Mouse (Mus musculus) heart, embryonic 12.5 days (tissue): ENCODE measurements around the gene Trmu. TPM values are rescaled to one million over a fixed set of nuclear protein-coding genes. Genes with fewer than 3 reads are reported as not detected.
"Not testable (repeated sequence)": the region's sequence is repeated elsewhere in the genome, so short reads cannot be mapped to it uniquely, and the experiment has no call there.

ENCODE experiments used
- ATAC-seq: fragments of 200-750 bp; cut with Nextera tagmentation; 2 replicates; pipeline ENCODE4 v1.8.0; 2017; ENCODE audit warnings: moderate TSS enrichment, moderate library complexity; ENCODE audit not compliant: insufficient number of reproducible peaks, low FRiP score
- H3K27ac ChIP-seq: fragments of 300-500 bp; sonication (generic); 2 replicates; pipeline ENCODE4 v1.5.1; 2016; ENCODE audit warnings: mild to moderate bottlenecking, moderate library complexity; ENCODE audit not compliant: poor library complexity, severe bottlenecking
- H3K27me3 ChIP-seq: fragments of 300-500 bp; sonication (generic); replicated peaks from 2 replicates; pipeline ENCODE4 v1.6.1; 2016; ENCODE audit warnings: mild to moderate bottlenecking, moderate library complexity
- H3K36me3 ChIP-seq: fragments of 300-500 bp; sonication (generic); 2 replicates; pipeline ENCODE4 v1.6.1; 2016; ENCODE audit warnings: mild to moderate bottlenecking, moderate library complexity
- H3K4me1 ChIP-seq: fragments of 300-500 bp; sonication (generic); replicated peaks from 2 replicates; pipeline ENCODE4 v1.6.1; 2016; ENCODE audit warnings: mild to moderate bottlenecking
- H3K4me2 ChIP-seq: fragments of 300-500 bp; sonication (generic); 2 replicates; pipeline ENCODE4 v1.6.1; 2016; ENCODE audit warnings: mild to moderate bottlenecking, moderate library complexity
- H3K4me3 ChIP-seq: fragments of 300-500 bp; sonication (generic); 2 replicates; pipeline ENCODE4 v1.5.1; 2016; ENCODE audit warnings: mild to moderate bottlenecking
- H3K9ac ChIP-seq: fragments of 300-500 bp; sonication (generic); 2 replicates; pipeline ENCODE4 v1.6.1; 2016; ENCODE audit warnings: mild to moderate bottlenecking, moderate library complexity
- H3K9me3 ChIP-seq: fragments of 300-500 bp; sonication (generic); replicated peaks from 2 replicates; pipeline ENCODE4 v1.6.1; 2016; ENCODE audit warnings: mild to moderate bottlenecking, moderate library complexity
- WGBS: fragments of 180-500 bp; shearing (Covaris S2); methylation state at CpG from one replicate; pipeline ENCODE4 v1.1.7; 2016; 5-methylcytosine and 5-hydroxymethylcytosine counted together
- polyA plus RNA-seq: library from polyadenylated mRNA; unstranded; fragments of >200 nt; fragmentation: Nextera tagmentation; extraction: Ambion mirVana; gene quantifications from 2 replicates; pipeline ENCODE4 v1.2.1, GENCODE M21; 2016

The Trmu gene
- polyA plus RNA-seq, 1 experiment from 2014 or later = 30.1 TPM

DNA sequence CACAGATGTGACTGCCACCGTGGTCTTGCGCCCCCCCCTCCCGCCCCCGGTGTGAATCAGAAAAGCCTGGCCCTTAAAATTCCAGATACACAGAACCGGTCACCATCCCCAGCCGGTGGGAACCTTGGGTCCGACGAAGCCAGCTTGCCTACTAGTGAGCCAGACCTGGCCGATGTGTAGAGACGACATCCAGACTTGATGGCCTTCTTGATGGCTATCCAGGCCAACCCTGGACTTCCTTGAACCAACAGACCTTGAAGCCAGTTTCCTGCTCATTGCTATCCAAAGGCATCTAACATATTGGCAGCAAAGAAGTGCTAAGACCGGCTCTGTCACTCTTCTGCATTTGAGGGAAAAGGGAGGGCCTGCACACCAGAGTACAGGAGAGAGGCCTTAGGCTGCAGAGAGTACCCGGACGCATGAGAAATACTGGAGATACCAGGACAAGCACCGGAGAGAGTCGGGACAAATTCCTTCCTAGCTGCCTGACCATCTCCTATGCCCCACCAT lies 20.1 kb upstream of the Trmu start:
- Histone ChIP-seq H3K4me1 (peaks cover 20% of the 10 kb centered on the region), H3K27me3 (no peaks in the 10 kb centered on the region), H3K9ac (peak overlapping the region; percentile 67), H3K9me3 (no peaks in the 10 kb centered on the region), H3K4me2 (peak overlapping the region; percentile 89), H3K36me3 (peaks cover 25% of the 10 kb centered on the region), H3K4me3 (peak overlapping the region; percentile 96), H3K27ac (peak overlapping the region; percentile 39; the same call in 1 of the 2 replicates)
- 0 out of 2 replicates have a peak, but pooled peaks have one; percentile 16 for ATAC-seq
- 10% methylated on average over 15 of the region's 15 CpGs for WGBS

DNA sequence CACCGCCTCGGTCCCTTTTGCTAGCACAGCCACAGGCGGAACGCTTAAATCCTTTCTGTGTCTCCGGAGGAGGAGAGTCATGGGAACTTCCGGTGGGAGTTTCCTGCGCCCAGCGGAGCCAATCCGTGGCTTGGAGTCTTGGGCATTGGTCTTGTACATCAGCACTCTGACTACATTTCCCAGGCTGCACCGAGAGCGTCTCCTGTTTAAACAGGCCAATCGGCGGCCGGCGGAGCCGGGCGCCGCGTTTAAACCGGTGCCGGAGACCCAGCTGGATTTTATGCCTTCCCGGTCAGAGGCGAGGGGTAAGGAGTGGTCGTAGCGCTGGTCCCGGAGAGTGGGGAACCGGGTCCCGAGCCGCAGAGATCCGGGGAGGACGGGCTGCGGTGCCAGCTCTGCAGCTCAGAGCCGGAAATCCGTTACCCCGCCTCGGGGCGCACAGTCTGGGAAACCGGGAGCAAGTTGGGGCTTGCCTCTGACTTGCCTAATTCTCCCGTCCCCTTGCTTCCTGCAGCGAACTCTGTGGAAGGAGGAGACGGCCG lies 19.6 kb upstream of the Trmu start, which contains the start of gene Gtse1:
TSS of gene Gtse1 (plus strand) at position 256 of the 542 bp plus-strand sequence.
- Histone ChIP-seq H3K36me3 (peaks cover 31% of the 10 kb centered on the region), H3K9ac (peak within 1 kb of the TSS; percentile 86), H3K27me3 (no peaks in the 10 kb centered on the region), H3K4me1 (peaks cover 20% of the 10 kb centered on the region), H3K4me2 (peak within 1 kb of the TSS; percentile 89), H3K4me3 (peak within 1 kb of the TSS; percentile 96), H3K27ac (peak within 1 kb of the TSS; percentile 55), H3K9me3 (no peaks in the 10 kb centered on the region)
- peak; percentile 96 for ATAC-seq
- under 1% methylated on average over 42 of the region's 42 CpGs for WGBS

DNA sequence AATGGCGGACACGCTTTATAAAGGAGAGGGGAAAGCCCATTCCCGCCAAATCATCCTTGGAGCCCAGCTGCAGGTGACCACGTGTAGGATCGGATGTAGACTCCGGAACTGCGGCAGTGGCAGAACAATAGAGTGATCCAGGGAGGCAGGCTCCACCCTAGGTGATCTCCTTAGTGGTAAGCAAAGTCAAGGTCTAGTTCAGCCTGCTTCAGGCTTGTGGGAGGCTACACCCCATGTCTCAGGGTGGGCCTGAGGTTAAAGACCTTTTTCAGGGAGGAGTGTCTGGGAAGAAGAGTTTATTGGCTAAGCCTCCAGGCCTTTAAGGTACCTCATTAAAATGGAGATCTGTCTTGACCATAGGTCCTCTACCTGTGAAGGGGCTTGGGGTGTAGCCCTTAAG lies 13.2 kb upstream of the Trmu start:
- H3K36me3 ChIP-seq = peaks cover 89% of the 10 kb centered on the region
- H3K27ac ChIP-seq, H3K27me3 ChIP-seq, H3K9ac ChIP-seq, H3K4me1 ChIP-seq, ATAC-seq, H3K4me3 ChIP-seq, H3K9me3 ChIP-seq, H3K4me2 ChIP-seq: not testable (repeated sequence)
- 89% methylated on average over 7 of the region's 7 CpGs for WGBS

DNA sequence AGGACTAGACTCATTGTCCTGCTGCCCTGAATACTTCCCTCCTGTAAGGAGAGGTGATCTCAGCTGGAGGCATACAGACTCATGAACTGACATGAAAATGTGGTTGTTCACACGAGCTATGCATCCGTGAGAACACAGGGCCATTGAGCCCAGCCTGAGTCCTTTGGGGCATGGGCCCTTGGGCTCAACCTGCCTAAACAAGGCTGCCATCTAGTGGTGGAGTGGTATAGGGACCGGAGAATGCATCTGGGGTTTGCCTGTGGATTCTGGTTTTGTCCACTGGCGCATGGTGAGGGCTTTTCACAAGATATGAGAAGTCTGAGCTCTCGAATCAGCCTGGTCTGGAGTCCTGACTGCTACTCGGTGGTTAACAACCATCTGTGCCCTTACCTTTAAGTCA lies 11.4 kb upstream of the Trmu start:
- Histone ChIP-seq H3K27me3 (no peaks in the 10 kb centered on the region), H3K9me3 (no peaks in the 10 kb centered on the region), H3K27ac (no peak overlapping the region), H3K9ac (no peak overlapping the region), H3K4me2 (no peak overlapping the region), H3K36me3 (peaks cover 94% of the 10 kb centered on the region), H3K4me1 (no peaks in the 10 kb centered on the region), H3K4me3 (no peak overlapping the region)
- 54% methylated on average over 6 of the region's 6 CpGs for WGBS
- ATAC-seq = no peak

DNA sequence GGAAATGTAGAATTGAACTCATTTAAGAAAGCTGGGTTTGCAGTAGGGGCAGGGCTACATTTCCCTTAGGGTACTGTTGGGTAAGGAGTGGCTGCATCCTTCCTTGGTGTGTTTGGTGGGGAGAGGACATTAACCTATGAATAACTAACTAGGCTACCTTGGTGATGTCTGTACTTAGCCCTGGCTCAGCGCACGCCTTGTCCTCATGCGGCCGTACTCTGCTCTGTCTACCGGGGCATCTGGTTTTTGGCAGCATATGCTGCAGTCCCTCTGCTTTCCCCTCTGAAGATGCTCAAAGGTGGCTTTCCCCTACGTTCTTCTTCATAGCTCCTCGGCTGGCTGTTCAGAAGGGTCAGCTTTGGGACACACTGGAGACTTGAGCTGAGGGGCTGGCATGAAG lies 1.8 kb upstream of the Trmu start:
- Histone ChIP-seq H3K4me1 (peaks cover 20% of the 10 kb centered on the region), H3K4me3 (no peak overlapping the region), H3K27ac (no peak overlapping the region), H3K27me3 (no peaks in the 10 kb centered on the region), H3K9me3 (no peaks in the 10 kb centered on the region), H3K36me3 (peaks cover 49% of the 10 kb centered on the region), H3K9ac (no peak overlapping the region), H3K4me2 (no peak overlapping the region)
- 92% methylated on average over 7 of the region's 7 CpGs for WGBS
- no peak for ATAC-seq

DNA sequence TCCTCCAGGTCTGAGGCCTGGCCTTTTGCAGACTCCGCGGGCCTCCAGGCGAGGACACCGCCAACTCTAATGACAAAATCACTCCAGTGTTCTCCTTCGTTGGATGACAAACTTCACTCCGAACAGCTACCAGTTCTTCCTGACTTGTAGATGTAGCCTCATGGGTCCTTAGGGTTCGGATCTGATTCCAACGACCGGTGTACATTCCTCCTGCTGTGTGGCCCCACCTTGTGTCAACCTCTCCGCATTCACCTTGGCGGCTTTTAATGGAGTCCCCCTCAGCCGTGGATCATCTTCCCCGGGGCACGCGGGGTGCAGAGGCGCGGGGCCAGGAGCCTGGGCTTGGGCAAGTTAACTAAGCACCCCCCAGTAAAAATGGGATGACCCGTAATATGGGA lies 385 bp downstream of the Trmu start:
- peaks cover 20% of the 10 kb centered on the region for H3K4me1 ChIP-seq
- no peaks in the 10 kb centered on the region for H3K9me3 ChIP-seq
- H3K36me3 ChIP-seq = peaks cover 44% of the 10 kb centered on the region
- WGBS = 2% methylated on average over 18 of the region's 18 CpGs
- peak overlapping the region; percentile 91 for H3K4me2 ChIP-seq
- no peaks in the 10 kb centered on the region for H3K27me3 ChIP-seq
- H3K4me3 ChIP-seq = peak overlapping the region; percentile 75
- peak overlapping the region; percentile 69 for H3K27ac ChIP-seq
- peak overlapping the region; percentile 85 for H3K9ac ChIP-seq
- ATAC-seq = peak; percentile 31; the same call in 1 of the 2 replicates

DNA sequence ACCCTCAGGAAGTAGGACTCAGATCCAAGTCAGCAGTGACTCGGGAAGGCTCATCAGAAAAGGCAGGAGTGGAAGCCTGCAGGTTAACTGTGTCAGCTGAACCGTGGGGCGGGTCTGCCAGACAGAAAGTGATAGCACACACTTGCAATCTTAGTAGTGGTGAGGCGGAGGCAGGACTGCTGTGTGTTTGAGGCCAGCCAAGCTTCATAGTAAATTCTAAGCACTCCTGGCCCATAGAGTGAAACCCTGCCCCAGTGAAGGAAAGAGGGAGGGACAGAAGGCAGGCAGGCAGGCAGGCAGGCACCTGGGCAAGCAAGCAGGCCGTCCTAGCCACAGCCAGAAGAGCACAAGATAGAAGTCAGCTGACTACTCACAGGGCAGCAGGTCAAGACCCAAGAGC lies 6.5 kb downstream of the Trmu start:
- no peaks in the 10 kb centered on the region for H3K27me3 ChIP-seq
- WGBS = 80% methylated on average over 5 of the region's 5 CpGs
- no peaks in the 10 kb centered on the region for H3K9me3 ChIP-seq
- no peak overlapping the region for H3K27ac ChIP-seq
- ATAC-seq = no peak
- no peak overlapping the region for H3K4me2 ChIP-seq
- H3K4me1 ChIP-seq = peaks cover 2% of the 10 kb centered on the region; the same call in 1 of the 2 replicates
- no peak overlapping the region for H3K9ac ChIP-seq
- H3K4me3 ChIP-seq = no peak overlapping the region
- peaks cover 59% of the 10 kb centered on the region for H3K36me3 ChIP-seq

DNA sequence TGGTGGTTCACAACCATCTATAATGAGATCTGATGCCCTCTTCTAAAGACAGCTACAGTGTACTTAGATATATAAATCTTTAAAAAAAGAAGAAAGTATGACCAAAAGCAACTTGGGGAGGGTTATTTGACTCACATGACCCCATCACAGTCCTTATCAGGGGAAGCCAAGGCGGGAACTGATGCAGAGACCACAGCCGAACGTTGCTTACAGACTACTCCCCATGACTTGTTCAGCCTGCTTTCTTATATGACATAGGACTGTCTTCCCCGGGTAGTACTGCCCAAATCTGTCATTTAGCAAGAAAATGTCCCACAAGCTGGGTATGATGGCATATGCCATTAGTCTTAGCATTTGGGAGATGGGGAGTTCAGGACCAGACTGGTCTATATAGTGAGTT lies 10.1 kb downstream of the Trmu start:
- Histone ChIP-seq H3K4me3 (no peak overlapping the region), H3K9me3 (no peaks in the 10 kb centered on the region), H3K36me3 (peaks cover 74% of the 10 kb centered on the region), H3K27ac (no peak overlapping the region), H3K4me2 (no peak overlapping the region), H3K4me1 (peaks cover 7% of the 10 kb centered on the region; the same call in 1 of the 2 replicates), H3K9ac (no peak overlapping the region), H3K27me3 (no peaks in the 10 kb centered on the region)
- 69% methylated on average over 4 of the region's 4 CpGs for WGBS
- no peak for ATAC-seq

DNA sequence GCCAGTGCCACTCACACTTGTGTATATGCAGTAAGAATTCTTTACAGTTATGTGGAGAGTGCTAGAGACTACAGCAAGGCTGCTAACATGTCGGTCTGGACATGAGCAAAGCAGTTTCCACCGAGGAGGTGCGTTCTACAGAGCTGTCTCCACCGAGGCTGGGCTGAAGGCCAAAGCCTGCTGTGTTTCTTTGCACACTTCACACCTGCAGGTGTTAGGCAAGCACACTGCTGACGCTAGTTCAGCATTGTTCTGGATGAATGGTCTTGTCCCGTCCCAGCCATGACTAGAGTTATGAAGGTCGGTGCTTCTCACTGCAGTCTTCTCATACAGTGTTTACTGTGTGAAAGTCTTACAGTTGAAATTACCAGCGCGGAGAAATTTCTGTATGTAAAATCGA lies 12.9 kb downstream of the Trmu start:
- Histone ChIP-seq H3K27ac (no peak overlapping the region), H3K4me2 (no peak overlapping the region), H3K27me3 (no peaks in the 10 kb centered on the region), H3K4me3 (no peak overlapping the region), H3K9ac (no peak overlapping the region), H3K9me3 (no peaks in the 10 kb centered on the region), H3K4me1 (peaks cover 7% of the 10 kb centered on the region; the same call in 1 of the 2 replicates), H3K36me3 (peaks cover 73% of the 10 kb centered on the region)
- 73% methylated on average over 10 of the region's 10 CpGs for WGBS
- ATAC-seq = no peak

DNA sequence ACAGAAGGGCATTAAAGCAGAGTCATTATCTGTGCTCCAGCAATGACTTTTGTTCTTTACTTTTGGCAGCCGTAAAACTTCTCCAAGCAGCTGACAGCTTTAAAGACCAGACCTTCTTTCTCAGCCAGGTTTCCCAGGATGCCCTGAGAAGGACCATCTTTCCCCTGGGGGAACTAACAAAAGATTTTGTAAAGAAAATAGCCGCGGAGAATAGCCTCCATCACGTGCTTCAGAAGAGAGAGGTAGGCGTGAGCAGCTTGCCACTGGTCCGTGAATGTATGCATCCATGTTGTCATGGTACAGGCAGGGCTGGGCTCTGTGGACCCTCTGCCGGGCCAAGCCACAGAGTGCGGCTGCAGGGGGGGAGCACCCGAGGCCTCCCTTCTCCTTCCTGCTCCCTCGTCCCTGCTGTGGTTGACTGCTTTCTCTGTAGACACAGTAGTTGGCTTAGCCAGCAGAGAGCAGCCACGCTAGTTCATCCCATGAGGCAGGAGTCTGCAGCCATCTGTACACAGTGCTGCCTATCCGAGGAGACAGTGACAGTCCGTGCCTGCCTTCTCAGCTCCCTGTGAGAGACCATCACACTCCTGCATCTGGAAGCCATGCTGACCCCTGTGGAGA lies 13.5 kb downstream of the Trmu start:
- ATAC-seq = no peak
- no peak overlapping the region for H3K4me2 ChIP-seq
- peaks cover 79% of the 10 kb centered on the region for H3K36me3 ChIP-seq
- no peaks in the 10 kb centered on the region for H3K9me3 ChIP-seq
- WGBS = 81% methylated on average over 13 of the region's 13 CpGs
- no peaks in the 10 kb centered on the region for H3K27me3 ChIP-seq
- peaks cover 7% of the 10 kb centered on the region; the same call in 1 of the 2 replicates for H3K4me1 ChIP-seq
- no peak overlapping the region for H3K4me3 ChIP-seq
- no peak overlapping the region for H3K9ac ChIP-seq
- no peak overlapping the region for H3K27ac ChIP-seq

DNA sequence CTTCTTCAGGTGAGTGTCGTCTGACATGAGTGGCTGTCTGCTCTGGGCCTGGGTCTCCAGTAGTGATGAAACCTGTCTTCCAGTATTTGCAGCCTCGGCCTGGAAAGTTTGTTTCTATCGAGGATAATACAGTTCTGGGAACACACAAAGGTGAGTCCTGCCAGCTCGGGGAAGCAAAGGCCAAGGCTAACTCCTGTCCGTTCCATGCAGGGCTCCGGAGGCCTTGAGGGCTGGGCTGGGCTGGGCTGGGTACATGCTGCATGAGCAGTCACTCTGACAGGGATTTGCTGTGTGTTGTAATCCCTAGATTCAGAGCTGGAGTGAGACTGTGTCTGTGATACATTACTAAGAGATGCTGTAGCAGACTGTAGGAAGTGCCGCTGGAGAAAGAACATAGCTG lies 14.8 kb downstream of the Trmu start:
- ATAC-seq = no peak
- peaks cover 84% of the 10 kb centered on the region for H3K36me3 ChIP-seq
- WGBS = 88% methylated on average over 7 of the region's 7 CpGs

More for the DNA sequence above, 14.8 kb downstream of the Trmu start:
- Histone ChIP-seq H3K4me3 (no peak overlapping the region), H3K27ac (no peak overlapping the region), H3K4me2 (no peak overlapping the region), H3K9me3 (no peaks in the 10 kb centered on the region), H3K9ac (no peak overlapping the region), H3K27me3 (no peaks in the 10 kb centered on the region), H3K4me1 (peaks cover 7% of the 10 kb centered on the region; the same call in 1 of the 2 replicates)
